Mouse (Mus musculus) limb, embryonic 14.5 days (tissue): ENCODE measurements around the gene Pitpnc1. TPM values are rescaled to one million over a fixed set of nuclear protein-coding genes. Genes with fewer than 3 reads are reported as not detected.

Source experiments
- ATAC-seq: fragments of 200-750 bp; cut with Nextera tagmentation; 2 replicates; pipeline ENCODE4 v1.8.0; 2017; ENCODE audit warnings: low read depth, moderate number of reproducible peaks, moderate TSS enrichment; ENCODE audit not compliant: low FRiP score
- DNase-seq: peaks from one replicate; pipeline ENCODE4 v3.0.0-alpha.2; 2015; ENCODE audit warnings: low spot score
- H3K27ac ChIP-seq: fragments of 300-500 bp; sonication (generic); replicated peaks from 2 replicates; pipeline ENCODE4 v1.5.1; 2014; ENCODE audit warnings: low read depth, mild to moderate bottlenecking, low read length, moderate library complexity, mixed read lengths
- H3K27me3 ChIP-seq: fragments of 300-500 bp; sonication (generic); 2 replicates; pipeline ENCODE4 v1.6.1; 2014; ENCODE audit warnings: low read length, mixed read lengths; ENCODE audit not compliant: control insufficient read depth, insufficient read depth
- H3K36me3 ChIP-seq: fragments of 300-500 bp; sonication (generic); 2 replicates; pipeline ENCODE4 v1.6.1; 2014; ENCODE audit warnings: mild to moderate bottlenecking, low read length, moderate library complexity, mixed read lengths; ENCODE audit not compliant: control insufficient read depth, insufficient read depth
- H3K4me1 ChIP-seq: fragments of 300-500 bp; sonication (generic); 2 replicates; pipeline ENCODE4 v1.6.1; 2014; ENCODE audit warnings: antibody characterized with exemption, low read length, mixed read lengths; ENCODE audit not compliant: control insufficient read depth, insufficient read depth
- H3K4me2 ChIP-seq: fragments of 300-500 bp; sonication (generic); replicated peaks from 2 replicates; pipeline ENCODE4 v1.6.1; 2014; ENCODE audit warnings: low read depth, mild to moderate bottlenecking, low read length, moderate library complexity; ENCODE audit not compliant: severe bottlenecking
- H3K4me3 ChIP-seq: fragments of 300-500 bp; sonication (generic); replicated peaks from 2 replicates; pipeline ENCODE4 v1.5.1; 2014; ENCODE audit warnings: low read length
- H3K9ac ChIP-seq: fragments of 300-500 bp; sonication (generic); 2 replicates; pipeline ENCODE4 v1.6.1; 2014; ENCODE audit warnings: mild to moderate bottlenecking, low read depth, low read length, moderate library complexity; ENCODE audit not compliant: severe bottlenecking
- H3K9me3 ChIP-seq: fragments of 300-500 bp; sonication (generic); 2 replicates; pipeline ENCODE4 v1.6.1; 2016; ENCODE audit warnings: low read length; ENCODE audit not compliant: control insufficient read depth
- POLR2A ChIP-seq: fragments of 200-500 bp; IDR thresholded peaks from 2 replicates; pipeline ENCODE4 v1.8.0; 2012; ENCODE audit warnings: inconsistent platforms, mild to moderate bottlenecking, moderate library complexity, borderline replicate concordance; ENCODE audit not compliant: insufficient read depth, insufficient read length; ENCODE audit errors: extremely low read depth
- WGBS: fragments of 180-500 bp; shearing (Covaris S2); extraction: QIAGEN DNeasy Blood & Tissue Kit; methylation state at CpG from one replicate; pipeline ENCODE4 v1.1.7; 2014; 5-methylcytosine and 5-hydroxymethylcytosine counted together
- polyA plus RNA-seq, 2 experiments: library from polyadenylated mRNA; depleted of rRNA in 1 of 2; stranded (reverse) in 1 of 2; unstranded in 1 of 2; fragments of >200 nt; fragmentation: Nextera tagmentation in 1 of 2; extraction: Ambion mirVana in 1 of 2; gene quantifications; 2 replicates each; pipeline versions ENCODE4 v1.2.1 to v1.2.3; 2012 to 2014

Gene Pitpnc1
- polyA plus RNA-seq, 2 experiments = 20.4 to 25.2 TPM

DNA sequence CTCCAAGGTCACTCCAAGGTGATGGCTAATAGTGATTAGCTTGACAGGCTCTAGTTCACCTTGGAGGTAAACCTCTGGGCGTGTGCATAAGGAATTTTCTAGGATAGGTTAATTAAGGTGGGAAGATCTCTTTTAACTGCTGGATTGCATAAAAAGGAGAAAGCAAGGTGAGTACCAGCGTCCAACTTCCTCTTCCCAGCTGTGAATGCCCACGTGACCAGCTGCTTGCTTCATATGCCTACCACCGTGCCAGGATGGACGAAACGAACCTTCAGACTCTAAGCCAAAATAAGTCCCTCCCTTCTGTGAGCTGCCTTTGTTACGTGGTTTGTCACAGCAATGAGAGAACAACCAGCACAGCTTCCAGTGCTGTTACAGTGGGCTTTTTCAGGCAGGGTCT is 228.8 kb downstream of the Pitpnc1 start:
- TF ChIP-seq POLR2A = no peak
- no peaks in the 10 kb centered on the region for H3K36me3 ChIP-seq
- DNase-seq (no peak), ATAC-seq (no peak)
- no peaks in the 10 kb centered on the region for H3K9me3 ChIP-seq
- H3K4me1 ChIP-seq = no peaks in the 10 kb centered on the region
- no peak overlapping the region for H3K9ac ChIP-seq
- H3K27me3 ChIP-seq = no peaks in the 10 kb centered on the region
- H3K27ac ChIP-seq = no peak overlapping the region
- WGBS = 89% methylated on average over 7 of the region's 7 CpGs
- H3K4me2 ChIP-seq = no peak overlapping the region
- H3K4me3 ChIP-seq = no peak overlapping the region

DNA sequence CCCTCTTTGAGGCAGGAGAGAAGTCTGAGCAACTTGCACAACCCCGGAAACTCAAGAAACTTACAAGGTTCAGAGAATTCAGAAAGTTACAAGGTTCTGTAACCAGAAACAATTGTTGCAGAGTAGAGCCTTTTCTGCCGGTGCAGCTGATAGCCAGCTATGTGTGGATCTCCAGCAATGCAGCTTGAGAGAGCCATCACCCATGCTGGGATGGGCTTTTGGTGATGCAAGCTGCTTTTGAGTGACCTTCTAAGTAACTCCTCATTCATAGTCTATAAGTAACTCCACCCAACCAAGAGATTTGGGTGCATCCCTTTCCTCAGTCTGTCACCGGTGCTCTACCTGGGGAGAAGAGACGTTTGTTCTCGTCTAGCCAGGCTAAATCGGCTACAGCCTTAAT is 232.0 kb downstream of the Pitpnc1 start:
- Histone ChIP-seq H3K9ac (no peak overlapping the region), H3K27me3 (no peaks in the 10 kb centered on the region), H3K9me3 (no peaks in the 10 kb centered on the region), H3K36me3 (peaks cover 8% of the 10 kb centered on the region), H3K27ac (no peak overlapping the region), H3K4me3 (no peak overlapping the region), H3K4me1 (no peaks in the 10 kb centered on the region), H3K4me2 (no peak overlapping the region)
- DNase-seq (no peak), ATAC-seq (no peak)
- TF ChIP-seq POLR2A = no peak
- WGBS = 85% methylated on average over 6 of the region's 6 CpGs

DNA sequence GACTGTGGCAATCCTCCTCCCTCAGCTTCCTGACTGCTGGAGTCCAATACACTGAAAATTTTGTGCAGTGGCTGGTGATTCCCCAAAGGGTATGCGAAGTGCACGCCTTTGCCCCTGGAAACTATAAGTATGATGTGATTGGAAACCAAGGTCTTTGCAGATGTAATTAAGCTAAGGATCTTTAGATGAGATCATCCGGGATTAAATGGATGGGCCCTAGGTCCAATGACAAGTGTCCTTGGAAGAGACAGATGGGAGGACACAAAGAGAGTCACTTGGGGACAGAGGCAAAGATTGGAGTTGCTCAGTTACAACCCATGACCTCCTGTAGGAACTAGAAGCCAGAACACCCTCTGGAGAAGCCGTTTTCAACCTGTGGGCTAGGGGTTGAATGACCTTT is 233.0 kb downstream of the Pitpnc1 start:
- DNase-seq (no peak), ATAC-seq (no peak)
- no peaks in the 10 kb centered on the region for H3K9me3 ChIP-seq
- H3K27me3 ChIP-seq = no peaks in the 10 kb centered on the region
- H3K36me3 ChIP-seq = peaks cover 18% of the 10 kb centered on the region
- H3K4me1 ChIP-seq = no peaks in the 10 kb centered on the region
- WGBS = 92% methylated on average over 4 of the region's 4 CpGs
- H3K9ac ChIP-seq = no peak overlapping the region
- no peak overlapping the region for H3K4me2 ChIP-seq
- no peak overlapping the region for H3K4me3 ChIP-seq
- no peak for TF ChIP-seq POLR2A
- no peak overlapping the region for H3K27ac ChIP-seq

GRCm38 (mm10) chr11:107233252-107233890 is 237.1 kb downstream of the Pitpnc1 start:
- no peak overlapping the region for H3K4me2 ChIP-seq
- H3K4me1 ChIP-seq = 0 out of 2 replicates have a peak, but pooled peaks cover 3% of the 10 kb centered on the region
- WGBS = 81% methylated on average over 5 of the region's 5 CpGs
- H3K36me3 ChIP-seq = peaks cover 35% of the 10 kb centered on the region
- no peak overlapping the region for H3K9ac ChIP-seq
- no peaks in the 10 kb centered on the region for H3K27me3 ChIP-seq
- no peak for TF ChIP-seq POLR2A
- no peak overlapping the region for H3K27ac ChIP-seq
- no peak overlapping the region for H3K4me3 ChIP-seq
- no peak for DNase-seq
- peak; percentile 47; the same call in 1 of the 2 replicates for ATAC-seq
- H3K9me3 ChIP-seq = no peaks in the 10 kb centered on the region

GRCm38 (mm10) chr11:107230128-107230527 is 240.4 kb downstream of the Pitpnc1 start:
- Histone ChIP-seq H3K4me3 (no peak overlapping the region), H3K4me1 (0 out of 2 replicates have a peak, but pooled peaks cover 3% of the 10 kb centered on the region), H3K27ac (no peak overlapping the region), H3K27me3 (no peaks in the 10 kb centered on the region), H3K9ac (no peak overlapping the region), H3K36me3 (peaks cover 44% of the 10 kb centered on the region), H3K4me2 (no peak overlapping the region), H3K9me3 (no peaks in the 10 kb centered on the region)
- no peak for TF ChIP-seq POLR2A
- DNase-seq (no peak), ATAC-seq (no peak)
- WGBS = 22% methylated on average over 10 of the region's 10 CpGs

- Histone ChIP-seq H3K27me3 (no peaks in the 10 kb centered on the region), H3K4me3 (no peak overlapping the region), H3K9me3 (no peaks in the 10 kb centered on the region), H3K4me2 (no peak overlapping the region), H3K27ac (no peak overlapping the region), H3K9ac (no peak overlapping the region), H3K36me3 (peaks cover 18% of the 10 kb centered on the region), H3K4me1 (peaks cover 3% of the 10 kb centered on the region; the same call in 1 of the 2 replicates)
- DNase-seq = no peak
- WGBS = 93% methylated on average over 1 of the region's 1 CpGs
- no peak for TF ChIP-seq POLR2A
- no peak for ATAC-seq
These were observed 244.1 kb downstream of the Pitpnc1 start for GRCm38 (mm10) chr11:107226431-107226830.
